Mouse (Mus musculus) inflammation-experienced regulatory T-cells, adult 16 weeks (primary cell): ENCODE measurements around the gene Zfp362. TPM values are rescaled to one million over a fixed set of nuclear protein-coding genes. Genes with fewer than 3 reads are reported as not detected.

ENCODE experiments used
- polyA plus RNA-seq: library from polyadenylated mRNA; unstranded; fragments of 100-300 nt; shearing (Covaris generic); gene quantifications from one replicate; pipeline ENCODE4 v1.2.1, GENCODE M21; 2017

Zfp362 gene
- polyA plus RNA-seq = 23.7 TPM

GRCm38 (mm10) chr4:128806043-128806826 is at the start of gene Zfp362:
Gene Zfp362 (minus strand): TSS chr4:128806045.

GRCm38 (mm10) chr4:128755064-128755463 is 50.8 kb downstream of the Zfp362 start, which contains the start of gene A3galt2:
Gene A3galt2 (plus strand): TSS chr4:128755364.

Other genes with a start within 250 kb of the Zfp362 start
- gene Zscan20, start 195.9 kb downstream of the Zfp362 start, polyA plus RNA-seq = 12.9 TPM
- 7.8 TPM for gene Tlr12, start 187.4 kb downstream of the Zfp362 start, polyA plus RNA-seq
- 11.7 TPM for gene Phc2, start 151.3 kb downstream of the Zfp362 start, polyA plus RNA-seq
- gene A3galt2, start 50.7 kb downstream of the Zfp362 start, polyA plus RNA-seq = 0.11 TPM
- gene Trim62, start 77.5 kb upstream of the Zfp362 start, polyA plus RNA-seq = 0.98 TPM
- gene Azin2, start 156.4 kb upstream of the Zfp362 start, polyA plus RNA-seq = 0.39 TPM
- gene Ak2, start 185.9 kb upstream of the Zfp362 start, polyA plus RNA-seq = 166 TPM